Mouse (Mus musculus): ENCODE measurements around the gene Gm21095. TPM values are rescaled to one million over a fixed set of nuclear protein-coding genes. Genes with fewer than 3 reads are reported as not detected.
"Not testable (repeated sequence)": the region's sequence is repeated elsewhere in the genome, so short reads cannot be mapped to it uniquely, and the experiment has no call there.

Gm21095 gene
- total RNA-seq (2021) = not detected

GRCm38 (mm10) chrY:84096979-84097378 is at the start of gene Gm21095:
Gm21095 (plus strand) TSS chrY:84097279.
- DNase-seq (ENCODE audit: extremely low spot score in 1 of 2, low spot score in 1 of 2) = not testable (repeated sequence)

All from layer of hippocampus, postnatal 25 days (tissue).